Mouse (Mus musculus): ENCODE data around the gene Ppp1r15a. TPM values are rescaled to one million over a fixed set of nuclear protein-coding genes. Genes with fewer than 3 reads are reported as not detected.
A peak's percentile ranks its signal among the peaks of the same experiment; 100 is the strongest.
"Not testable (repeated sequence)": the region's sequence is repeated elsewhere in the genome, so short reads cannot be mapped to it uniquely, and the experiment has no call there.

The Ppp1r15a gene
- polyA plus RNA-seq, 1 experiment, result 15.3 TPM

DNA sequence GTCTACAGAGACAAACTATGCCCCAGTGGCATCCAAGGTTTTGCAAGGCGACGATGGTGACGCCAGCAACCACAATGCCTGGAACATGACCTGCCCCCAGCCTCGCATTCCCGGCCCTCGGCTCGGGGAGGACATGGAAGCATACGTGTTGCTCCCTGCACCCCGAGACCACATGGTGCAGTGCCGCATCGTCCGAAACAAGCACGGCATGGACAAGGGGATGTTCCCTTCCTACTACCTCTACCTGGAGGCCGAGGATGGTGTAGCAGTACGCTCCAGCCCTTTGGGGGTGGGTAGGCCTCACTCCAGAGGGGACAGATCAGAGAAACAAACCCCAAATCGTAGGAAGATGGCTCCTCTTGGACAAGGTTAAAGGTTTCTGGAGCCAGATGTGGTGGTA lies 7.5 kb downstream of the Ppp1r15a start:
- Histone ChIP-seq H3K27ac (ENCODE audit: insufficient read depth, low read depth, low read length) (no peak overlapping the region), H3K27me3 (ENCODE audit: control insufficient read depth, insufficient read depth, low read length) (no peaks in the 10 kb centered on the region), H3K4me3 (ENCODE audit: low read depth, low read length) (no peak overlapping the region), H3K4me1 (ENCODE audit: control insufficient read depth, insufficient read depth, insufficient read length, low read length) (peaks cover 6% of the 10 kb centered on the region; the same call in 1 of the 2 replicates), H3K36me3 (ENCODE audit: control insufficient read depth, insufficient read depth, low read length) (peaks cover 5% of the 10 kb centered on the region; the same call in 1 of the 2 replicates)
- TF ChIP-seq POLR2A (IDR thresholded peaks at IDR 0.05; ENCODE audit: low read depth, low read length) (no peak), CTCF (IDR thresholded peaks at IDR 0.05; ENCODE audit: extremely low read depth, insufficient read length, insufficient replicate concordance, low read depth, low read length) (no peak)
- WGBS, result 95% methylated on average over 16 of the region's 16 CpGs

DNA sequence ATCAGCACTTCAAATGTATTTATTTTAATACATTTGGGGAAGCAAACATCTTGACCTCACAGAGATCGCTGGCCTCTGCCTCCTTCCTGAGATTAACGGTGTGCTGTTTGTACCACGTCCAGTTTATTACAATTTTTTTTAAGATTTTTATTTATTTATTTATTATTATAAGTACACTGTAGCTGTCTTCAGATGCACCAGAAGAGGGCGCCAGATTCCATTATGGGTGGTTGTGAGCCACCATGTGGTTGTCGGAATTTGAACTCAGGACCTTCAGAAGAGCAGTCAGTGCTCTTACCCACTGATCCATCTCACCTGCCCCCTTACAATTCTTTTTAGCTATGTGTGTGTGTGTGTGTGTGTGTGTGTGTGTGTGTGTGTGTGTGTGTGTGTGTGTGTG lies 9.2 kb downstream of the Ppp1r15a start:
- WGBS, result 60% methylated on average over 5 of the region's 5 CpGs
- H3K4me1 ChIP-seq (ENCODE audit: control insufficient read depth, insufficient read depth, insufficient read length, low read length); H3K4me3 ChIP-seq (ENCODE audit: low read depth, low read length); H3K27ac ChIP-seq (ENCODE audit: insufficient read depth, low read depth, low read length); H3K36me3 ChIP-seq (ENCODE audit: control insufficient read depth, insufficient read depth, low read length); H3K27me3 ChIP-seq (ENCODE audit: control insufficient read depth, insufficient read depth, low read length): not testable (repeated sequence)

DNA sequence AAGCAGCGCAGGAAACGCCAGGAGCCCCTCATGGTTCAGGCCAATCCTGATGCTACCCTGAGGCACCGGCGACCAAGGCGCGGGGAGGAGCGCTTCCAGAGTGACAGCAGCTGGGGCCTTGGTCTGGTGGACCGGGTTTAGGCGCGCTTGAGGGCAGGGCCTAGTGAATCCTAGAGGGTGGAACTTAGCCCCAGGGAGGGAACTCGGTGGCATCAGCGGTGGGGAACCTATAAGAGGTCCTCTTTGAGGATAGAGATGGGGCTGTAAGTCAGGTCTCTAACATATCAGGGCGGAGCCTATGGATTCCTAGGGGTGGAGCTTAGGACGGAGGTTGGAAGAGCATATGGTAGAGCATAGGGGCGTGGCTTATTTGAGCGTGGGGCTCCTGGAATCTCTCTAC lies 10.6 kb downstream of the Ppp1r15a start:
- Histone ChIP-seq H3K27ac (ENCODE audit: insufficient read depth, low read depth, low read length) (no peak overlapping the region), H3K4me3 (ENCODE audit: low read depth, low read length) (no peak overlapping the region), H3K27me3 (ENCODE audit: control insufficient read depth, insufficient read depth, low read length) (no peaks in the 10 kb centered on the region), H3K4me1 (ENCODE audit: control insufficient read depth, insufficient read depth, insufficient read length, low read length) (0 out of 2 replicates have a peak, but pooled peaks cover 3% of the 10 kb centered on the region), H3K36me3 (ENCODE audit: control insufficient read depth, insufficient read depth, low read length) (no peaks in the 10 kb centered on the region)
- TF ChIP-seq CTCF (IDR thresholded peaks at IDR 0.05; ENCODE audit: extremely low read depth, insufficient read length, insufficient replicate concordance, low read depth, low read length), result no peak
- TF ChIP-seq POLR2A (IDR thresholded peaks at IDR 0.05; ENCODE audit: low read depth, low read length), result no peak
- WGBS, result 59% methylated on average over 16 of the region's 16 CpGs

DNA sequence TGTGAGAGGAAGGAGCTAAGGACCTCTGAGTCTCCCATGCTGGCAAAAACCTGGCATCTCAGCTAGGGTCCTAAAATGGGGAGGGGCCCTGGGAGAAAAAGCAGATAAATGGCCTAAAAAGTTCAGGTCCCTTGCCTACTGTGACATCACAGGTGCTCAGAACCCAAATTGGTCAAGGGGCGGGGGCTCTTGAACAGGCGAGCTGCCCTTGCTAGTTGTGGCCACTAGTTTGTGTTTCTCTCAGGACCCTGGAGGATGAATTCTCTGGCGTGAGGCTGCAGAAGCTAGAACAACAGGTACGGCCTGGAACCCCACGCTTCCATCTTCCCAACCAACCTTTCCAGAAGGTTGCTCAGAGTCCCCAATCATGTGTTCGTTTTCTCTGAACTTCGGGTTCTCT lies 11.7 kb downstream of the Ppp1r15a start:
- no peak for TF ChIP-seq POLR2A (IDR thresholded peaks at IDR 0.05; ENCODE audit: low read depth, low read length)
- TF ChIP-seq CTCF (IDR thresholded peaks at IDR 0.05; ENCODE audit: extremely low read depth, insufficient read length, insufficient replicate concordance, low read depth, low read length), result no peak
- H3K27ac ChIP-seq (ENCODE audit: insufficient read depth, low read depth, low read length), result no peak overlapping the region
- H3K36me3 ChIP-seq (ENCODE audit: control insufficient read depth, insufficient read depth, low read length), result no peaks in the 10 kb centered on the region
- WGBS, result 89% methylated on average over 7 of the region's 7 CpGs
- H3K4me1 ChIP-seq (ENCODE audit: control insufficient read depth, insufficient read depth, insufficient read length, low read length), result peaks cover 2% of the 10 kb centered on the region; the same call in 1 of the 2 replicates
- no peak overlapping the region for H3K4me3 ChIP-seq (ENCODE audit: low read depth, low read length)
- no peaks in the 10 kb centered on the region for H3K27me3 ChIP-seq (ENCODE audit: control insufficient read depth, insufficient read depth, low read length)

DNA sequence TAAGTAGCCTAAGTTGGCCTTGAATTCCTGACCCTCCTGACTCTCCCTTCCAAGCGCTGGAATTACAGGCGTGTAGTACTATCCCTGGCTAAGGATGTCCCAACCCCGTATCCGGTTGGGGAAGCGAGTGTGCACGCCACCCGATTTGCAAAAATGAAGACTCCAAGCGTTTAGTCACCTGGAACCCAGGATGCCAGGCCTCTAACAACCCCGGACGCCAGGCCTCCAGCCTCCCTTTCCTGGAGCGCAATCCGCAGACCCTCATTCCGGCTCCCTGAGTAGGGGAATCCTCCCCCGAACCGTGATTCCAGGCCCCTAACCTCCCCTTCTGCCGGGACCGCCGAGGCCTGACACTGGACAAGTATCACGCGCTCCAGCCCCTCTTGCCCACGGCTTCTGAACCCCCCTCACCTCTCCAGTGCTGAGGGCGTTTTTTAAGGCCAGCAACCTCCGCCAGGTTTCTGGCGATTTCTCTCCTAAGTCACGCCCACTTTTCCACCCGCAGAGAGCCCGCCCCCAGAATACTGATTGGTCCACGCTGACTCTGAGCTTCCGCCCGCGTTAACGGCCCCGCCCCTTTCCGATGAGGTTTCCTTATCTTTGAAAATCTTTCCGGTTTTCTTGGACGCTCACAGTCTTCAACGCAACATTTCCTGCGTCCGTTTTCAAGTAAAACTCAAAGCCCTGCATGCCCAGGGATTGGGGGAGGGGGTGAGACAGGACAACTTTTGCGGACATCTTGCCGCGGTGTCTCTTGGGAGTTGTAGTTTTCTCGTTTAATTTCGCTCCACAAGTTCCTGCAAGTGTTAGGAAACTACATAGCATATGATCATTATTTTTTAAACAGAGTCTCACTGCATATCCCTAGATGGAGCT lies 15.9 kb downstream of the Ppp1r15a start, which contains the start of gene Nucb1:
Gene Nucb1, minus strand, starts transcription at position 495 of the 876 bp plus-strand sequence.
- H3K4me3 ChIP-seq (ENCODE audit: low read depth, low read length), result peak within 1 kb of the TSS; percentile 82
- TF ChIP-seq CTCF (IDR thresholded peaks at IDR 0.05; ENCODE audit: extremely low read depth, insufficient read length, insufficient replicate concordance, low read depth, low read length) (peak; percentile 11; the same call in 1 of the 2 replicates), POLR2A (IDR thresholded peaks at IDR 0.05; ENCODE audit: low read depth, low read length) (peak; percentile 85)
- H3K27me3 ChIP-seq (ENCODE audit: control insufficient read depth, insufficient read depth, low read length), result no peaks in the 10 kb centered on the region
- peaks cover 10% of the 10 kb centered on the region for H3K36me3 ChIP-seq (ENCODE audit: control insufficient read depth, insufficient read depth, low read length)
- under 1% methylated on average over 44 of the region's 44 CpGs for WGBS
- H3K27ac ChIP-seq (ENCODE audit: insufficient read depth, low read depth, low read length), result peak within 1 kb of the TSS; percentile 72
- H3K4me1 ChIP-seq (ENCODE audit: control insufficient read depth, insufficient read depth, insufficient read length, low read length), result peaks cover 10% of the 10 kb centered on the region; the same call in 1 of the 2 replicates

DNA sequence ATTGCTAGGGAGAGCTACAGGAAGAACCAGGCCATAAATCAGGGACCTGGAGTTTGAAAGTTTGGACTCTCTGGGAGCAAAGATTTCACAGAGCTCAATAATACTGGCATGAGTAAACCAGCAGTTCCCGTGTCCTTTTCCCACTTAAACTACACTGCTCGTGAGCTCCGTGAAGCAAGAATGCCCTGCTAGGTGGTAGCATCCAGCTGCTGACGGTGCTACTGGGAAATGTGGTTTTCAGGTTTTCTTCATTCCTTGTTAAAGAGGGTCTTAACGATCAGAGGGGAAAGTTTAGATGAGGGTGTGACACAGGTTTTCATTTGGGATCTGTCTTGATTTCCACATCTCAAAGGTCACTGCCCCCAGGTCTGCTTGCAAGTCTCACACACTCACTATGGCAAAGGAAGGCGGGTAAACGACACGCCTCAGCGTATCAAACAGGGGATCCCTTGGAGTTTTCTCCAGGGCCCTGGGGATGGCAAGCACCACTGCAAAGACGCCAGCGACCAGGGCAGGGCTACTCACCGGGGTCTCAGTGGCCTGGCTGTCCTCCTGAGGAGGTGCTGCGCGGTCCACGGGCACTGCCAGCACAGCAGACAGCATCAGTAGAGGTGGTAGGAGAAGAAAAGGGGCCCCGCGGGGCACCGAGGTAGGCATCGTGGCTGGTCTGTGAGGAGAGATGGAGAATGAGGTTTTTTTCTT lies 16.7 kb downstream of the Ppp1r15a start:
- H3K27me3 ChIP-seq (ENCODE audit: control insufficient read depth, insufficient read depth, low read length), result no peaks in the 10 kb centered on the region
- H3K36me3 ChIP-seq (ENCODE audit: control insufficient read depth, insufficient read depth, low read length), result peaks cover 10% of the 10 kb centered on the region
- no peak for TF ChIP-seq CTCF (IDR thresholded peaks at IDR 0.05; ENCODE audit: extremely low read depth, insufficient read length, insufficient replicate concordance, low read depth, low read length)
- no peak for TF ChIP-seq POLR2A (IDR thresholded peaks at IDR 0.05; ENCODE audit: low read depth, low read length)
- H3K27ac ChIP-seq (ENCODE audit: insufficient read depth, low read depth, low read length), result peak overlapping the region; percentile 72
- peaks cover 10% of the 10 kb centered on the region; the same call in 1 of the 2 replicates for H3K4me1 ChIP-seq (ENCODE audit: control insufficient read depth, insufficient read depth, insufficient read length, low read length)
- peak overlapping the region; percentile 82 for H3K4me3 ChIP-seq (ENCODE audit: low read depth, low read length)
- WGBS, result 5% methylated on average over 19 of the region's 19 CpGs

DNA sequence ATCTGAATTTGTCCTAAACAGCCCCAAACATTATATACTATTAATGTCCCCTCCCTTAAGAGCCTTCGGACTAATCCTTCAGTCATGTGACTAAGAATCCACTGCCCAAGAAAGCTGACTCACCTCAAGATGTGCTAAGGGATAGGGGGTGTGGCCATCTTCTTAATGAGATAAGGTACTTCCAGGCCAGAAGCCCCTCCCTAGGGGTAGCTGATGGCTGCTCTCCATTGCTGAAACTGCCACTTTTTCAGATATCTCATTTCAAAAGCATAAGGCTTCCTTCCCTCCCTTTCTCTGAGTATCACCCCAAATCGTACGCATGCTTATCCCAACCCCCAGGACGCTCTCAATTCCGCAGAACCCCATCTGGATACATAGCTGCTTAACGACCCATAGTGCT lies 17.5 kb downstream of the Ppp1r15a start:
- TF ChIP-seq POLR2A (IDR thresholded peaks at IDR 0.05; ENCODE audit: low read depth, low read length) (no peak), CTCF (IDR thresholded peaks at IDR 0.05; ENCODE audit: extremely low read depth, insufficient read length, insufficient replicate concordance, low read depth, low read length) (no peak)
- Histone ChIP-seq H3K4me3 (ENCODE audit: low read depth, low read length) (peak overlapping the region; percentile 82; the same call in 1 of the 2 replicates), H3K27ac (ENCODE audit: insufficient read depth, low read depth, low read length) (peak overlapping the region; percentile 72), H3K36me3 (ENCODE audit: control insufficient read depth, insufficient read depth, low read length) (peaks cover 10% of the 10 kb centered on the region), H3K27me3 (ENCODE audit: control insufficient read depth, insufficient read depth, low read length) (no peaks in the 10 kb centered on the region), H3K4me1 (ENCODE audit: control insufficient read depth, insufficient read depth, insufficient read length, low read length) (peaks cover 10% of the 10 kb centered on the region; the same call in 1 of the 2 replicates)
- WGBS, result 52% methylated on average over 6 of the region's 6 CpGs
